Mouse (Mus musculus): Measurements from ENCODE around the gene Umad1.

DNA sequence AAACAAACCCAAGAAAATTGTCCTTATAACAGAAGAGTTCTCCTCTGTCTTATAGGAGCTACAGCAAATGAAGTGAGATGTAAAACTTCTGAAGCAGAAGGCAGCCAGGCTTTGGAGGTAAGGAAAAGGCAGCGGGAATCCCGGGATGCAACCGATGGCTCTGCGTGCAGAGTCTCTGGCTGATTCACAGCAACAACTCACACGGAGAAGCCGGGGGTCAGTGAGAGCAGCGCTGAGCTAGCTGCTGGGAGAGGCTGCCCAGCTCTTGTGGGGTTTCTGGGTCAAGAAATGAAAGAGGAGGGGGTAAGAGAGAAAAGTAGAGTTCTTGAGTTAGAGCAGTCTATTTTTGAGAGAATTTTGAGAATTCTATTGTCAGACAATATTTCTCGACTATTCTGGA lies 114.8 kb downstream of the Umad1 start:
- TF ChIP-seq CTCF (IDR thresholded peaks at IDR 0.05; ENCODE audit: low read depth) (no peak), EP300 (IDR thresholded peaks at IDR 0.05; ENCODE audit: low read depth) (no peak)
